Mouse (Mus musculus) ES-E14 (cell line): ENCODE data around the gene Gucy1b2. TPM values are rescaled to one million over a fixed set of nuclear protein-coding genes. Genes with fewer than 3 reads are reported as not detected.
A peak's percentile ranks its signal among the peaks of the same experiment; 100 is the strongest.

ENCODE experiments used
- DNase-seq: peaks from one replicate; pipeline ENCODE4 v3.0.0-alpha.2; 2013; ENCODE audit warnings: low read depth, low spot score
- H3K27ac ChIP-seq: 2 replicates; pipeline ENCODE4 v1.5.1; 2012; ENCODE audit warnings: low read depth, mild to moderate bottlenecking, low read length, moderate library complexity, mixed read lengths; ENCODE audit not compliant: poor library complexity, insufficient read depth, severe bottlenecking
- H3K36me3 ChIP-seq: 2 replicates; pipeline ENCODE4 v1.6.1; 2012; ENCODE audit warnings: mild to moderate bottlenecking, low read length, moderate library complexity, mixed read lengths; ENCODE audit not compliant: control insufficient read depth, poor library complexity, insufficient read depth, severe bottlenecking
- H3K4me1 ChIP-seq, 2 experiments: fragments of 150-350 bp in 1 of 2; sonication (generic) in 1 of 2; 2 replicates each; pipeline ENCODE4 v1.6.1; 2012; ENCODE audit warnings: low read length in 2 of 2, mild to moderate bottlenecking in 1 of 2, mixed read lengths in 1 of 2; ENCODE audit not compliant: control insufficient read depth in 2 of 2, insufficient read depth in 2 of 2, poor library complexity in 1 of 2
- H3K4me3 ChIP-seq, 2 experiments: fragments of 150-350 bp in 1 of 2; sonication (generic) in 1 of 2; 2 replicates each; pipeline ENCODE4 v1.5.1; 2012; ENCODE audit warnings: low read length in 2 of 2, low read depth in 1 of 2, mild to moderate bottlenecking in 1 of 2, mixed read lengths in 1 of 2; ENCODE audit not compliant: insufficient read depth in 1 of 2, poor library complexity in 1 of 2, severe bottlenecking in 1 of 2
- H3K9ac ChIP-seq: 2 replicates; pipeline ENCODE4 v1.6.1; 2012; ENCODE audit warnings: low read depth, mild to moderate bottlenecking, low read length, mixed read lengths; ENCODE audit not compliant: poor library complexity, insufficient read depth, severe bottlenecking
- H3K9me3 ChIP-seq: fragments of 150-350 bp; sonication (generic); 2 replicates; pipeline ENCODE4 v1.6.1; 2012; ENCODE audit warnings: low read depth, mild to moderate bottlenecking, low read length; ENCODE audit not compliant: control insufficient read depth, insufficient read depth
- CHD2 ChIP-seq: IDR thresholded peaks from 2 replicates; pipeline ENCODE4 v1.6.1; 2014; ENCODE audit warnings: mild to moderate bottlenecking, low read depth, low read length, inconsistent platforms
- HCFC1 ChIP-seq: IDR thresholded peaks from 2 replicates; pipeline ENCODE4 v1.6.1; 2012; ENCODE audit warnings: low read length, inconsistent platforms, borderline replicate concordance; ENCODE audit not compliant: insufficient read depth
- MAFK ChIP-seq: IDR thresholded peaks from 2 replicates; pipeline ENCODE4 v1.6.1; 2014; ENCODE audit warnings: mild to moderate bottlenecking, low read depth, low read length, inconsistent platforms; ENCODE audit not compliant: insufficient read depth
- ZC3H11A ChIP-seq: IDR thresholded peaks from 2 replicates; pipeline ENCODE4 v1.6.1; 2012; ENCODE audit warnings: low read depth, mild to moderate bottlenecking, inconsistent platforms, low read length, borderline replicate concordance
- ZNF384 ChIP-seq: IDR thresholded peaks from 2 replicates; pipeline ENCODE4 v1.6.1; 2012; ENCODE audit warnings: low read depth, low read length, inconsistent platforms
- in situ Hi-C, 2 experiments: fragments of 600-800 bp; cut with MboI; formaldehyde crosslinking; loops; one replicate each; pipeline ENCODE4 v1.15.1; 2025; ENCODE audit warnings: low sequenced_read_pairs in 2 of 2, inconsistent platforms in 1 of 2; ENCODE audit not compliant: unreplicated experiment in 2 of 2
- total RNA-seq: library from RNA; depleted of rRNA; stranded (reverse); fragments of 300-350 nt; gene quantifications from 2 replicates; pipeline ENCODE4 v1.2.3, GENCODE M21; 2012

Gene Gucy1b2
- total RNA-seq, 1 experiment: not detected

- no peak overlapping the region; the same call in 1 of the 2 replicates for H3K27ac ChIP-seq
Measured at GRCm38 (mm10) chr14:62464966-62465365, 8.9 kb upstream of the Gucy1b2 start.

GRCm38 (mm10) chr14:62459541-62459940 lies 3.5 kb upstream of the Gucy1b2 start:
- H3K4me1 ChIP-seq: no peaks in the 10 kb centered on the region
- no peaks in the 10 kb centered on the region for H3K9me3 ChIP-seq
- H3K27ac ChIP-seq: no peak overlapping the region
- no peaks in the 10 kb centered on the region for H3K36me3 ChIP-seq
- TF ChIP-seq ZC3H11A (no peak), CHD2 (no peak), HCFC1 (no peak), ZNF384 (no peak), MAFK (no peak)
- H3K4me3 ChIP-seq: no peak overlapping the region
- in situ Hi-C loops: no loop called here
- H3K9ac ChIP-seq: no peak overlapping the region
- DNase-seq: no peak

More at GRCm38 (mm10) chr14:62464966-62465365, 8.9 kb upstream of the Gucy1b2 start:
- Histone ChIP-seq H3K4me3 (peak overlapping the region; percentile 34 to 35; a peak in 2 of 4 replicates), H3K4me1 (peaks cover 0 to 5% of the 10 kb centered on the region in 2 experiments; a peak in 1 of 4 replicates), H3K36me3 (no peaks in the 10 kb centered on the region), H3K9ac (no peak overlapping the region; the same call in 1 of the 2 replicates), H3K9me3 (no peaks in the 10 kb centered on the region)
- TF ChIP-seq ZNF384 (no peak), CHD2 (no peak), ZC3H11A (no peak), HCFC1 (no peak), MAFK (no peak)
- no peak for DNase-seq
- in situ Hi-C loops: no loop called here

- in situ Hi-C loops: no loop called here
Measured at GRCm38 (mm10) chr14:62457420-62458181, 1.5 kb upstream of the Gucy1b2 start.

GRCm38 (mm10) chr14:62455570-62455879 lies 564 bp downstream of the Gucy1b2 start:
- Histone ChIP-seq H3K4me1 (no peaks in the 10 kb centered on the region), H3K36me3 (no peaks in the 10 kb centered on the region), H3K27ac (no peak overlapping the region), H3K4me3 (no peak overlapping the region), H3K9me3 (no peaks in the 10 kb centered on the region), H3K9ac (no peak overlapping the region)
- in situ Hi-C loops: no loop called here
- DNase-seq: no peak
- TF ChIP-seq ZC3H11A: no peak
- no peak for TF ChIP-seq HCFC1
- TF ChIP-seq ZNF384: no peak
- TF ChIP-seq MAFK: no peak
- TF ChIP-seq CHD2: no peak

More at GRCm38 (mm10) chr14:62457420-62458181, 1.5 kb upstream of the Gucy1b2 start:
- Histone ChIP-seq H3K4me3 (no peak overlapping the region), H3K36me3 (no peaks in the 10 kb centered on the region), H3K9me3 (no peaks in the 10 kb centered on the region), H3K4me1 (no peaks in the 10 kb centered on the region), H3K27ac (no peak overlapping the region), H3K9ac (no peak overlapping the region)
- DNase-seq: peak; percentile 66
- TF ChIP-seq ZNF384 (no peak), ZC3H11A (peak; percentile 94)
